Mouse (Mus musculus) CH12.LX (cell line): ENCODE measurements around the gene E2f3. TPM values are rescaled to one million over a fixed set of nuclear protein-coding genes. Genes with fewer than 3 reads are reported as not detected.

Experiments
- DNase-seq: peaks from one replicate; pipeline ENCODE4 v3.0.0-alpha.2; 2013; ENCODE audit errors: extremely low read depth
- H3K27ac ChIP-seq: 2 replicates; pipeline ENCODE4 v1.5.1; 2012; ENCODE audit warnings: low read depth, mild to moderate bottlenecking, control low read depth, moderate library complexity; ENCODE audit not compliant: insufficient read depth
- H3K27me3 ChIP-seq: replicated peaks from 2 replicates; pipeline ENCODE3; 2012; ENCODE audit warnings: inconsistent platforms
- H3K36me3 ChIP-seq, 2 experiments: replicated peaks in 1 of 2; 2 replicates each; pipeline versions ENCODE3 to v1.6.1; 2012; ENCODE audit warnings: inconsistent platforms in 1 of 2, low read length in 1 of 2, mild to moderate bottlenecking in 1 of 2, mixed read lengths in 1 of 2, moderate library complexity in 1 of 2; ENCODE audit not compliant: control insufficient read depth in 1 of 2, insufficient read depth in 1 of 2
- H3K4me1 ChIP-seq, 2 experiments: 2 replicates each; pipeline ENCODE4 v1.6.1; 2012; ENCODE audit warnings: inconsistent platforms in 1 of 2, moderate library complexity in 1 of 2; ENCODE audit not compliant: insufficient read depth in 2 of 2, control insufficient read depth in 1 of 2
- H3K4me2 ChIP-seq: 2 replicates; pipeline ENCODE4 v1.6.1; 2012; ENCODE audit warnings: low read depth, mild to moderate bottlenecking, control low read depth; ENCODE audit not compliant: poor library complexity, insufficient read depth, severe bottlenecking
- H3K4me3 ChIP-seq, 3 experiments: fragments of 150-350 bp in 1 of 3; sonication (generic) in 1 of 3; replicated peaks in 1 of 3; 2 replicates each; pipeline versions ENCODE3 to v1.5.1; 2011 to 2012; ENCODE audit warnings: low read depth in 2 of 3, low read length in 2 of 3, mild to moderate bottlenecking in 2 of 3, moderate library complexity in 2 of 3, control low read depth in 1 of 3, improper control_type of control experiment in 1 of 3, inconsistent platforms in 1 of 3, mixed read lengths in 1 of 3; ENCODE audit not compliant: poor library complexity in 1 of 3
- H3K79me2 ChIP-seq: replicated peaks from 2 replicates; pipeline ENCODE4 v1.6.1; 2012; ENCODE audit warnings: mild to moderate bottlenecking, moderate library complexity; ENCODE audit not compliant: control insufficient read depth, poor library complexity, insufficient read depth, severe bottlenecking; ENCODE audit errors: extremely low read depth
- H3K9ac ChIP-seq: 2 replicates; pipeline ENCODE4 v1.6.1; 2012; ENCODE audit warnings: low read depth, mild to moderate bottlenecking, control low read depth, moderate library complexity; ENCODE audit not compliant: insufficient read depth
- H3K9me3 ChIP-seq: replicated peaks from 2 replicates; pipeline ENCODE3; 2012; ENCODE audit warnings: low read length, inconsistent platforms, mixed read lengths
- CHD1 ChIP-seq: IDR thresholded peaks from 2 replicates; pipeline ENCODE4 v1.6.1; 2012; ENCODE audit warnings: low read depth, low read length, improper control_type of control experiment, inconsistent platforms
- ELF1 ChIP-seq: IDR thresholded peaks from 2 replicates; pipeline ENCODE4 v1.6.1; 2014; ENCODE audit warnings: low read depth, mild to moderate bottlenecking, inconsistent platforms, low read length, improper control_type of control experiment
- GABPA ChIP-seq: IDR thresholded peaks from 2 replicates; pipeline ENCODE4 v1.6.1; 2012; ENCODE audit warnings: low read depth, low read length, improper control_type of control experiment, inconsistent platforms; ENCODE audit not compliant: insufficient replicate concordance
- MAX ChIP-seq: IDR thresholded peaks from 2 replicates; pipeline ENCODE4 v1.6.1; 2011; ENCODE audit warnings: low read length, improper control_type of control experiment
- NRF1 ChIP-seq: IDR thresholded peaks from 2 replicates; pipeline ENCODE4 v1.6.1; 2014; ENCODE audit warnings: low read depth, mild to moderate bottlenecking, inconsistent platforms, low read length, improper control_type of control experiment, moderate library complexity
- POLR2AphosphoS2 ChIP-seq: IDR thresholded peaks from 2 replicates; pipeline ENCODE4 v1.6.1; 2011; ENCODE audit warnings: low read depth, low read length, improper control_type of control experiment
- RAD21 ChIP-seq: IDR thresholded peaks from 2 replicates; pipeline ENCODE4 v1.6.1; 2011; ENCODE audit warnings: low read depth, mild to moderate bottlenecking, low read length, improper control_type of control experiment, moderate library complexity
- RCOR1 ChIP-seq: conservative IDR thresholded peaks from 2 replicates; pipeline ENCODE4 v1.6.1; 2012; ENCODE audit warnings: low read depth, mild to moderate bottlenecking, inconsistent platforms, low read length, improper control_type of control experiment
- SMC3 ChIP-seq: IDR thresholded peaks from 2 replicates; pipeline ENCODE4 v1.6.1; 2011; ENCODE audit warnings: low read depth, low read length, improper control_type of control experiment
- TBP ChIP-seq: conservative IDR thresholded peaks from 2 replicates; pipeline ENCODE4 v1.6.1; 2011; ENCODE audit warnings: low read depth, low read length, improper control_type of control experiment
- USF1 ChIP-seq: IDR thresholded peaks from 2 replicates; pipeline ENCODE4 v1.6.1; 2014; ENCODE audit warnings: low read depth, mild to moderate bottlenecking, inconsistent platforms, low read length, improper control_type of control experiment
- ZC3H11A ChIP-seq: IDR thresholded peaks from 2 replicates; pipeline ENCODE4 v1.6.1; 2012; ENCODE audit warnings: low read depth, mild to moderate bottlenecking, inconsistent platforms, low read length, improper control_type of control experiment
- ZKSCAN1 ChIP-seq: IDR thresholded peaks from 2 replicates; pipeline ENCODE4 v1.6.1; 2012; ENCODE audit warnings: low read depth, inconsistent platforms, low read length, improper control_type of control experiment, borderline replicate concordance
- dilution Hi-C: fragments of 300-500 bp; cut with MboI; formaldehyde crosslinking; loops from 2 replicates; pipeline ENCODE4 v1.14.3; 2020; ENCODE audit warnings: low sequenced_read_pairs; ENCODE audit not compliant: extremely low pct_unique_long_range_greater_than_20kb, extremely low pct_ligation_motif_present
- in situ Hi-C: fragments of 300-500 bp; cut with MboI; formaldehyde crosslinking; loops from 3 replicates; pipeline ENCODE4 v1.14.3; 2019; ENCODE audit warnings: low sequenced_read_pairs, low pct_ligation_motif_present, low pct_unique_long_range_greater_than_20kb, mixed read lengths
- polyA plus RNA-seq: library from polyadenylated mRNA; unstranded; fragments of >175 nt; gene quantifications from 2 replicates; pipeline ENCODE4 v1.2.1, GENCODE M21; 2012; ENCODE audit warnings: low read depth; ENCODE audit not compliant: insufficient read length
- total RNA-seq, 2 experiments: library from RNA; depleted of rRNA; stranded (reverse); fragments of 300-350 nt in 1 of 2; fragments of >200 nt in 1 of 2; gene quantifications; 2 replicates each; pipeline ENCODE4 v1.2.3; 2012 to 2014

E2f3 gene
- total and polyA plus RNA-seq, 3 experiments: 7.6 to 20.7 (median 12.9) TPM

DNA sequence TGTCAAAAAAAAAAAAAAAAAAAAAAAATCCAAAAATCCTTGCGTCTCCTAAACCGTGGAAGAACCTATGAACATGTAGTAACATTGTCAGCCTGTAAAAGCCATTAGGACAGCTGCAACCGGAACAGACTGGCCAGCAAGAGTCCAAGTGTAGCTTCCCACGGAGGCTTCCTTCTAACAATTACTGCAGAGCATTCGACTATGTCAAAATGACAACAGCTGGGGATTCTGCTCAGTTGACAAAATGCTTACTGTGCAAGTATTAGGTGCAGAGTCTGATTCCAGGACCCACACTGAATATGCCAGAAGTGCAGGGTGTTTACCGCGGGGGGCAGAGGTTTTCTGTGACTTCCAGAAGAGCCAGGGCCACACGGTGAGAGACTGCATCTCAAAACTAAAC is 41.4 kb downstream of the E2f3 start:
- Histone ChIP-seq H3K9me3 (no peaks in the 10 kb centered on the region), H3K9ac (no peak overlapping the region), H3K4me1 (peaks cover 6 to 25% of the 10 kb centered on the region in 2 experiments), H3K4me2 (no peak overlapping the region), H3K79me2 (peaks cover 48% of the 10 kb centered on the region), H3K36me3 (peaks cover 17 to 90% of the 10 kb centered on the region in 2 experiments), H3K27me3 (no peaks in the 10 kb centered on the region), H3K4me3 (no peak overlapping the region), H3K27ac (no peak overlapping the region)
- in situ Hi-C loops (no loop called here), dilution Hi-C loops (no loop called here)
- DNase-seq: no peak
- no peak for TF ChIP-seq MAX
- no peak for TF ChIP-seq RAD21

DNA sequence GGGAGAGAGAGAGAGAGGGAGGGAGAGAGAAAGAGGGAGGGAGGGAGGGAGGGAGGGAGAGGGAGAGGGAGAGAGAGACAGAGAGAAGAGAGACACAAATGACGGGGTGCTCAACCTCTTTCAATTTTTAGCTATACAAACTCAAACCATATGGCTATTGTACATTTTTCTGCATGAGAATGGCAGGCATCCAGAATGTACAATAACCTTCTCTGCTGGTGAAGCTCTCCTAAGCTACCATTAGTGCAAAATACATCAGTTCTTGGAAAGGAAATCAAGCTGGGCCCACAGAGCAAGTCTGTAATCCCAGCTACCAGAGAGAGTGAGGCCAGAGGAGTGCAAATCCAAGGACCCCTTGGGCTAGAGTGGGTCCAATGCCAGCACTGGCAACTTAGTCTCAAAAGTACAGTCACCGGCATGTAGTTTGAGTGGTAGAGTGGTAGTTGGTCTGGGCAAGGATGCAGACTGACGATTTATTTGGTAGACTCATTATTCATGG is 42.3 kb downstream of the E2f3 start:
- no peaks in the 10 kb centered on the region for H3K9me3 ChIP-seq
- H3K9ac ChIP-seq: no peak overlapping the region
- no peak for DNase-seq
- TF ChIP-seq POLR2AphosphoS2 (no peak), SMC3 (no peak), MAX (no peak), ELF1 (no peak), CHD1 (no peak), ZKSCAN1 (no peak), NRF1 (no peak), TBP (no peak), USF1 (no peak), ZC3H11A (no peak), GABPA (no peak), RAD21 (no peak)
- H3K4me1 ChIP-seq: peaks cover 0 to 16% of the 10 kb centered on the region in 2 experiments; a peak in 2 of 4 replicates
- H3K27me3 ChIP-seq: no peaks in the 10 kb centered on the region
- H3K36me3 ChIP-seq: peaks cover 17 to 89% of the 10 kb centered on the region in 2 experiments
- H3K79me2 ChIP-seq: peaks cover 41% of the 10 kb centered on the region
- dilution Hi-C loops: no loop called here
- no peak overlapping the region for H3K27ac ChIP-seq
- H3K4me3 ChIP-seq: no peak overlapping the region
- no peak overlapping the region for H3K4me2 ChIP-seq
- in situ Hi-C loops: no loop called here

DNA sequence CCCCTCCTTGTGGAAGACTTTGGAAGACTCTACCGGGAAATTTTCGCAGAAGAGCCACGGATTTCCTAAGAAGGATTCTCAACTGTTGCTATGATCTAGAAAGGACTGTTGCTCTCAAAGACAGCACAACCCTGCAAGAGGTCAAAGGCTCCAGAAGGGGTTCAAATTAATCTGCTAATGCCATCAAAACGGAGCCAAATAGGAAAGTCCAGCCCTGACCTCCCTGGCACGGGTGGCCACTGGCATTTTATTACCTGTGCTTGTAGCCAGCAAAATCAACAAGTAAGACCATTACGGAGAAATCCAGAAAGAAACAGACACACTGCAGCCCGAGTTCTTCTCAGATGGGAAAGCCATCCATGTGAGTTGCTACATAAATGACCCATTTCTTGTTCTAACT is 45.8 kb downstream of the E2f3 start:
- Histone ChIP-seq H3K36me3 (peaks cover 18 to 82% of the 10 kb centered on the region in 2 experiments), H3K9me3 (peaks cover 2% of the 10 kb centered on the region), H3K27me3 (no peaks in the 10 kb centered on the region), H3K4me3 (no peak overlapping the region), H3K4me1 (no peaks in the 10 kb centered on the region), H3K9ac (no peak overlapping the region), H3K4me2 (no peak overlapping the region), H3K79me2 (peaks cover 27% of the 10 kb centered on the region), H3K27ac (no peak overlapping the region)
- TF ChIP-seq RCOR1: no peak
- no peak for TF ChIP-seq GABPA
- dilution Hi-C loops (no loop called here), in situ Hi-C loops (no loop called here)
- no peak for DNase-seq
